Mouse (Mus musculus) gastrocnemius, adult 2 months (tissue): ENCODE results near the gene Car10. TPM values are rescaled to one million over a fixed set of nuclear protein-coding genes. Genes with fewer than 3 reads are reported as not detected.

Experiments used
- DNase-seq: peaks from one replicate; pipeline ENCODE4 v3.0.0; 2022
- H3K27ac ChIP-seq: fragments of 200-600 bp; 2 replicates; pipeline ENCODE4 v1.8.1; 2022; ENCODE audit warnings: mild to moderate bottlenecking
- H3K4me3 ChIP-seq: fragments of 200-600 bp; 2 replicates; pipeline ENCODE4 v1.8.1; 2022; ENCODE audit warnings: mild to moderate bottlenecking, moderate library complexity
- CTCF ChIP-seq: fragments of 200-600 bp; IDR thresholded peaks from 2 replicates; pipeline ENCODE4 v1.8.1; 2022; ENCODE audit warnings: antibody characterized with exemption, mild to moderate bottlenecking, moderate library complexity
- intact Hi-C: fragments of 180-260 bp; cut with DNase I; formaldehyde crosslinking; loops from one replicate; pipeline ENCODE4 v1.15.1; 2025
- total RNA-seq, 2 experiments: library from RNA; stranded (reverse); gene quantifications; 2 replicates each; pipeline ENCODE4 v1.2.3; 2021

Gene Car10
- total RNA-seq, 2 experiments from 2014 or later, result not detected

DNA sequence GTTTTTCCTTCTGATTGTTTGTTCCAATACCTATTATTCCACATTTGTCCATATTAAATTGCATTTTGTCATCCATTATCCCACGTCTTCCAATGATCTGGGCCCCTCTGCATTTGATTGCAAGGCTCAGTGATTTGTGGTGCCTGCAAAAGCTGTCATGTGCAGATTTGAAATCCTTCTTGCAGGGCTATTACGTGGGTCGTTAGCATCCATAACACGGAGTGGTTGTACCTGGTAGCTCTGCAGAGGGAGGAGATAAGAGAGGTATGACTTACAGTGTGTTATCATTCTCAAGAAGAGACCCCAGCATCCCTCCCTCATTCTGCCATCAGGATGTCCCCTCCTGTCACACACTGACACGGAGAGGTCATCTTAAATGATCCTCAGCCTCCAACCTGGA, 451.1 kb downstream of the Car10 start:
- TF ChIP-seq CTCF, result no peak
- Histone ChIP-seq H3K4me3 (no peak overlapping the region), H3K27ac (no peak overlapping the region)
- intact Hi-C loops, result no loop called here
- no peak for DNase-seq

DNA sequence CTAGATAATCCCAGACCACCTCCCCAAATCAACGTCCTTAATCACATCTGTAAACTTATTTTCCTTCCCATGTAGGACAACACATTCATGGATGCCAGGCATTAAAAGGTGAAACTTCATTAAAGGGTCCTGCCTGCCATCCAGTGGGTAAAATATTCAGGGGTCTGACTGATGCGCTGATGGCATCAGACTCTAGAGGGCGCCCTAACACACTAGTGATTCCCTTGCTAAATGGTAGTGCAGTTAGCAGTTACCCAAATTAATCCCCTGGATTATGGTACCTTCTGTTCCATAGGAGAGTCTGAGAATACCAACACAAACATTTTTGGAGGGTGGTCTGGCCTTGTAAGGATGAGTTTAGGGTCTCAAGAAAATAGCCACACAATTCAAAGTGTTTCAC, 453.1 kb downstream of the Car10 start:
- H3K27ac ChIP-seq, result no peak overlapping the region
- DNase-seq, result peak; percentile 22
- intact Hi-C loops, result loop anchor here (5.0 kb wide), 1 partner anchor 261 kb away; no protein-coding TSS in a partner anchor

DNA sequence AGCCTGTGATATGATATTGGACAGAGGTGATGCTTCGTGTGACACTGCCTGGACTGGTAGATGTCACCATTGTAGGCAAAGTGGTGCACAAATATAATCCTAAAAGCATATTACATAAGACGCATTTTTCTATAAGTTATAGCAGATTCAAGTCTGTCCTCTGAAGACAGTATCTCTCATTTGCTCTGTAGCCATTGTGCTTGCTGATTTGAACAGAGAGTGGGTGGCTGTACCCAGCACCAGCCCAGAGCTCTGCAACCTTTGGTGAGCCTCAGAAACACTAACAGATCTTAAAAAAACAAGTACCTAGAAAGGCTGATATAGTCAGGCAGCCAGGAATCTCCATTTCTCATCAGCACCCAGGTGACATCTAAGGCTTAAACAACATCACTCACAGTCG, 461.3 kb downstream of the Car10 start:
- intact Hi-C loops, result no loop called here
- no peak overlapping the region for H3K4me3 ChIP-seq

More for the DNA sequence above, 453.1 kb downstream of the Car10 start:
- peak; percentile 60 for TF ChIP-seq CTCF
- H3K4me3 ChIP-seq, result no peak overlapping the region

DNA sequence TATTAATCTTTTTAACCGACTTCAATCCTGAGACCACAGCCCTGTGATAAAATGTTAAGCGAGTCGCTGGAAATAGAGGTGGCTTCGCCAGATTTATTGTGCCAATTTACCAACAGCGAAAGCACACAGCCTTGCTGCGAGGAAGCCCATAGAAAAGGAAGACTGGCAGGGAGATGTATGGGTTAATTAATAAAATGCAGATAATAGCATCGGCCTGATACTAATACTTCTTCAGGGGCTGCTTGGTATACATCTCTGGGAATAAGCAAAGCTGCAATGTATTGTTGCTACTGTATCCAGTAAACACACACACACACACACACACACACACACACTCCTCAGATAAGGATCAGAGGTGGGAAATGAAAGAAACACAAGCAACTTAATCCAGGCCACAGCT, 462.7 kb downstream of the Car10 start:
- no peak overlapping the region for H3K4me3 ChIP-seq
- intact Hi-C loops, result no loop called here
- H3K27ac ChIP-seq, result no peak overlapping the region
- no peak for DNase-seq
- TF ChIP-seq CTCF, result no peak

More for the DNA sequence above, 461.3 kb downstream of the Car10 start:
- no peak for TF ChIP-seq CTCF
- no peak for DNase-seq
- no peak overlapping the region for H3K27ac ChIP-seq

DNA sequence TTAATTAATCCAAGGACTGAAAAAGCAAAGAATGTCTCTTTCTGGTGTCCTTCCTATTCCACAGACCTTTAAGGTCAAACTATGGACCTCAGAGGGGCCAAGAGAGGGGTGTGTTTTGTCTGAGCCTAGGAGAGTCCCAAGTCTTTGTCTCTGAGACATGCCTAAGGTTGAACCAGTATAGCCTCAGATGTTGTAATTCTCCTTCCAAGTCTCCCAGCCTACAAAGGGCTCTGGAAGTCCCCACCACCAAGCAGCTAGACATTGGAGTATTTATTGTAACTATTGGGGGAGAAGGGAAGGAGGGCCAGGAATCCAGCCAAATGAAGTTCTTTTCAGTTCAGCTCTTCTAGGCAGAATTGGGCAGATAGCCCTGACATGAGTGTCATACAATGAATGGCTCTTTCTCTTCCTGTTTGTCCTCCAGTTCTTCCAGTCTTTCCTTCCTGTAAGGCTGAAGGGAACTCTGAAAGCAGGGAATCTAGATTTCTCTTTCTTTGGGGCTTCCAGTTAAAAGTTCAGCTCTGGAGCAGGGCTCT, 464.6 kb downstream of the Car10 start:
- no peak overlapping the region for H3K4me3 ChIP-seq
- no peak for DNase-seq
- no peak for TF ChIP-seq CTCF
- intact Hi-C loops, result no loop called here
- H3K27ac ChIP-seq, result no peak overlapping the region

DNA sequence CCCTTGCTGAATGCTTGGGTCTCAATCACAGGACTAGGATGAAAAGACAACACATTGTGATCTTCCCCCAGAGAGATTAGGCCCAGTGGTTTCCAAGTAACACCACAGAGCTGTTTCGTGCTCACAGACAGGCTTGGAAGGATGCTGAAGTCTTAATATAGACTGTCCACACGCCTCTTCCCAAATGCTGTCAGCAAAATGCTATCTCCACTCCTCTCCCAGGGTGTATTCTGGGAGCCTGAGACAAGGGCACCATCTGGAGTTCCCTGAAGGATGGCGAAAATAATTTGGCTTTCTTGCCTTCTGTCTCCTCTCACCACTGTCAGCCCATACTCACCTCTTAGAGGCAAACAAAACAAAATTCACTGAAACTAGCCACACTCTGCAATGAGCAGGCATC, 467.9 kb downstream of the Car10 start:
- Histone ChIP-seq H3K4me3 (no peak overlapping the region), H3K27ac (no peak overlapping the region)
- TF ChIP-seq CTCF, result no peak
- intact Hi-C loops, result no loop called here
- DNase-seq, result no peak

DNA sequence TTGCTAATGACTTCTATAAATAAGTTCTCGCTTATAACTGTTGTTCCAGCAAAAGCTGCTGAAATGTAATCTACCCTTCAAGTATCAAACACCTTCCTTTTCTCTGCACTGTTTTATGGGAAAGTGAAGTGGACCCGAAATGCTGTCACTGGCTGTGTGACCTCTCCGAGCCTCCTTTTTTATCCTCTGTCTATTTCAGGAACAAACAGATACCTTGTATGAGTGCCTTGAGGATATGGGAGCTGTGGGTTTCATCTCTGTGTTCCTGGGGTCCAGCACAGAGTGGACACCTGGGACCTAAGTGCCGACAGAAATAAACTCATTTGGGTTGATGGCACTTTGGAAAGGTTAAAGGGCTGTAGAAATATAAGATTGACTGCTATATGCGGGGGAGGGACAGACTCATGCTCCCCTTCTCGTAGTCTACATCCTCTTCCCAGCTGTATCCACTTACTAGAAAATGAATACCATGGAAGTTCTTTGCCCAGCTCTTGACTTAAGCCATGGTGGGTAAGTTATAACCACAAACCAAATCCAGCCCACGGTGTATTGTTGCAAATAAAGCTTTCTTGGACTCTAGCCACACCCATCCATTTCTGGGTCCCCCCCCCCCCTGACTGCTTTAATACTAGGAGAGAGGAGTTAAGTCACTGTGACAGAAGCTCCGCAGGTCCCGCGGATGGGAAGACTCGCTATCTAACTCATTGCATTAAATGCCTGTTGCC, 474.3 kb downstream of the Car10 start:
- H3K27ac ChIP-seq, result no peak overlapping the region
- no peak overlapping the region for H3K4me3 ChIP-seq
- no peak for TF ChIP-seq CTCF
- DNase-seq, result no peak
- intact Hi-C loops, result no loop called here

DNA sequence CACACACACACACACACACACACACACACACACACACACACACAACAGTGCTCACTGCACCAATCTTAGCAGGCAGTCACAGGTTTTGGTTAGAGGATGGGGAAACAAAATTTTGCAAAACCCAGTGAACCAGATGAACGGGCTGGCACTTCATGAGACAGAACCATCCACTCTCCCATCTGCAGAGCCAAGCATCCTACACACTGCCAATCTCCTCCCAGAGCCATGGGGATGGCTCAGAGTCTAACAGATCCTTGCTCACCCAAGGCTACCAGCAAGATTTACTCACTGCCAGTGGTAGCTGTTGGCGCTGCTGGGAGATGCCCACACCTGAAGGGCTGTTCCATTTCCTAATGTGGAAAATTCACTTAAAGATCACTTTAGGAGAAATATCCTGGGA, 479.6 kb downstream of the Car10 start:
- intact Hi-C loops, result no loop called here
- no peak for DNase-seq
- no peak overlapping the region for H3K27ac ChIP-seq
- TF ChIP-seq CTCF, result no peak
- no peak overlapping the region for H3K4me3 ChIP-seq

DNA sequence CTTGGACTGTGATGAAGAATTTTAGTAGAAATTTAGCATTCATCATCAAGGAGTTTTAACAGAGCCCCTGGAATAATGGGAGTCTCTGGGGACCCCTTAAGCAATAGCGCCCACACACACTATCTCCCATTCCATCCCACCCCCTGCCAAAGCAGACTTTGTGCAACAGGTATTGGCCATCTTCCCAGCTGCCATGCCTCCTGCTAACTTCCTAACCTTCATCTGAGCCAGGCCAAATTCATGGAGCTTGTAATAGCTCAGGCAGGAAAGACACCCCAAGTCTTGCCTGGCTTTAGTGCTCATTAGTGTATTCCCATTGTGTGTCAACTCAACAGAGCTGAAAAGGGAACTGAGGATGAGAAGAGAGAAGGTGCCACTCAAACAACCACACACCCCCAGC, 481.8 kb downstream of the Car10 start:
- intact Hi-C loops, result no loop called here
- Histone ChIP-seq H3K4me3 (no peak overlapping the region), H3K27ac (no peak overlapping the region)
- no peak for TF ChIP-seq CTCF
- no peak for DNase-seq

DNA sequence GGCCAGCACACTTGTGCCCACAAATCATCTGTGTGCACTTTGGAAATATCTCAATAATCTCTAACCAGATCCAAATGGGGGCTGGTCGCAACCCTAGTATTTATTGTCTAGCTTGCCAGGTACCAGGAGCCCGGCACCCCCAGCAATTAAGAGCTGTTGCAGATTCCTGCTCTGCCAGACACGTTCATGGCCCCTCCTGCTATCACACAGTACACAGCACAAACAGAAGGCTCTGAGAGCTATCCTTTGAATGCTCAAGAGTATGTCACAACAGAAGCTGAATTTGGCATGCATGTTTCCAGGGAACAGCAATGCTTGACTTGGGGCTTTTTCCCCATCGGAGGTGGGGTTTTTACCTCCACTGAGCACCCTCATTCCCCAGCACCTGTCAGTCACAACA, 483.5 kb downstream of the Car10 start:
- intact Hi-C loops, result no loop called here
- no peak overlapping the region for H3K4me3 ChIP-seq
- no peak for TF ChIP-seq CTCF
- H3K27ac ChIP-seq, result no peak overlapping the region
- DNase-seq, result no peak

DNA sequence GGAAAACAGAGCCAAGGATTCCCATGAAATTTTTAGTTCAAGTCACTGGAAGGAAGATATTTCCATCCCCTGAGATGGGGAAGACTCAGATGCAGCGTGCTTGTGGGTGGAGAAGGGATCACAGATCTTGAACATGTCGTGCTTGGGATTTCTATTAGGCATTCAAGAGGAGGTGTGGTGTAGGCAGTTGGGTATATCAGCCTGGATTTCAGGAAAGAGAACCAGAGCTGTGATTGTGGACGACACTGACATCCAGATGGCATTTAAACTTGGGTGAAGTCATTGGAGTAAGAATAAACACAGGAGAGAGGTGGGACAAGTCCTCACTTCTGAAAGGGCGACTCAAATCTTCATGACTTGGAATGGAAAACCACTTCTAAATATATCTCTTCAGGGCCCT, 490.0 kb downstream of the Car10 start:
- DNase-seq, result no peak
- H3K27ac ChIP-seq, result no peak overlapping the region
- intact Hi-C loops, result no loop called here

DNA sequence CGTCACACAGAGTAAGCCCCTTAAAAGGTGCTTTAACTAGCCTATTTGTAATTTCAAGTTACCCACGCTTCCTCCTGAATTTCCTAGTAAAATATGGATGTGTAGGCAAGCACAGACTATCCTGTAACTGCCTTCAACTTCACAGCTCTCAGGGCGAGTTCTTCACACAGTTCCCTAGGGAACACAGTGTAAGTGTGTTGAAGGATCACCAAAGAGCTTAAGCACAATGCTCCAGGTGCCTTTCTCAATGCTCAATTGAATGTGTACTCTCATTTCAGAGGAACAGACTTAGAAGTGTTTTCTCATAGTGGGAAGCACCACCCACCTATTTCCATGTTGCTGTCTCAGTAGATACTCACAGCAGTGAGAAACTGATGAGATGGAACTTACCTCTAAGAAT, 492.8 kb downstream of the Car10 start:
- H3K27ac ChIP-seq, result no peak overlapping the region
- no peak for DNase-seq
- no peak overlapping the region for H3K4me3 ChIP-seq
- no peak for TF ChIP-seq CTCF
- intact Hi-C loops, result no loop called here

More for the DNA sequence above, 490.0 kb downstream of the Car10 start:
- TF ChIP-seq CTCF, result no peak
- no peak overlapping the region for H3K4me3 ChIP-seq

DNA sequence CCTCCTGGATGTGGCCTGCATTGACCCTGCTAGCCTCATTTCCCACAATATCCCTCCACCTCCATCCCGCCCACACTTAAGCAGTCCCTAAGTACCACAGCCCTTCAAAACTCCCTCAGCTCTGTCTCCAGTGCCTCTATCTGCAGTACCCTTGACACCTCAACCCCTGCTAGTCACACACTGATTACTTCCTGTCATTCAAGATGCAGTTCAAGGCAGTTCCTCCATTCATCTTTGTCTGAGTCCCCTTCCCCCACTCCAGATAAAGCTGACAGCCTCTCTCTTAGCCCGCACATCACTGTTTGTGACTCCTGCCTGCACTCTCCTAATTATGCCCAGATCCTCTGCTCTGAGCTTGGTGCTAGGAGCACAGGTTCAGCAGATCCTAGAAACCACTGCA, 496.2 kb downstream of the Car10 start:
- no peak overlapping the region for H3K27ac ChIP-seq
- no peak for TF ChIP-seq CTCF
- no peak overlapping the region for H3K4me3 ChIP-seq
- DNase-seq, result no peak
- intact Hi-C loops, result no loop called here

DNA sequence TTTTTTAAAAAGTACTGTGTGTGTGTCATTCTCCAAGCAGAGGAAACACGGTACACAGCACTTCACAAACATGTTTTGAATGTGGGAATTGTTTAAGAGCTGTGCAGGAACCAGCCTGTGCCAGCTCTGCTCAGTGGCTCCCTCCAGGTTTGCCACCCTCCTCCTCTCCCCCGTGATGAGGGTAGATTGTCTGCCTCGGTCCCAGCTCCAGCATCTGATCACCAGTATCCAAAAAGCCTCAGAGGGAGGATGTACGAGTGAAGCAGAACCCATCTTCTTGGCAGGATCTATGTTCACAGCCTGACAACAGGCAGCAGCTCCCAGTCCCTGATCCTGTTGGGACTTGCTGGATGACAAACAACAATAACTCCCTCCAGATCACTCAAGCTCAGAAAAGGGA, 500.3 kb downstream of the Car10 start:
- intact Hi-C loops, result no loop called here
- H3K27ac ChIP-seq, result no peak overlapping the region
- TF ChIP-seq CTCF, result no peak
- no peak for DNase-seq
- H3K4me3 ChIP-seq, result no peak overlapping the region
